Mouse (Mus musculus) neural tube, embryonic 12.5 days (tissue): ENCODE data around the gene Rasgrp3. TPM values are rescaled to one million over a fixed set of nuclear protein-coding genes. Genes with fewer than 3 reads are reported as not detected.
A peak's percentile ranks its signal among the peaks of the same experiment; 100 is the strongest.

Experiments used
- ATAC-seq: fragments of 200-750 bp; cut with Nextera tagmentation; 2 replicates; pipeline ENCODE4 v1.8.0; 2017; ENCODE audit warnings: low read depth, mild to moderate bottlenecking, moderate TSS enrichment, moderate library complexity; ENCODE audit not compliant: low FRiP score
- H3K27ac ChIP-seq: fragments of 300-500 bp; sonication (generic); 2 replicates; pipeline ENCODE4 v1.5.1; 2016
- H3K27me3 ChIP-seq: fragments of 300-500 bp; sonication (generic); replicated peaks from 2 replicates; pipeline ENCODE4 v1.6.1; 2016; ENCODE audit warnings: mild to moderate bottlenecking
- H3K36me3 ChIP-seq: fragments of 300-500 bp; sonication (generic); 2 replicates; pipeline ENCODE4 v1.6.1; 2016; ENCODE audit warnings: mild to moderate bottlenecking
- H3K4me1 ChIP-seq: fragments of 300-500 bp; sonication (generic); 2 replicates; pipeline ENCODE4 v1.6.1; 2016
- H3K4me2 ChIP-seq: fragments of 300-500 bp; sonication (generic); replicated peaks from 2 replicates; pipeline ENCODE4 v1.6.1; 2016; ENCODE audit warnings: mild to moderate bottlenecking
- H3K4me3 ChIP-seq: fragments of 300-500 bp; sonication (generic); 2 replicates; pipeline ENCODE4 v1.5.1; 2016
- H3K9ac ChIP-seq: fragments of 300-500 bp; sonication (generic); 2 replicates; pipeline ENCODE4 v1.6.1; 2016; ENCODE audit warnings: mild to moderate bottlenecking
- H3K9me3 ChIP-seq: fragments of 300-500 bp; sonication (generic); 2 replicates; pipeline ENCODE4 v1.6.1; 2016; ENCODE audit warnings: mild to moderate bottlenecking
- WGBS: fragments of 180-500 bp; shearing (Covaris S2); methylation state at CpG from one replicate; pipeline ENCODE4 v1.1.7; 2016; 5-methylcytosine and 5-hydroxymethylcytosine counted together
- polyA plus RNA-seq: library from polyadenylated mRNA; unstranded; fragments of >200 nt; fragmentation: Nextera tagmentation; extraction: Ambion mirVana; gene quantifications from 2 replicates; pipeline ENCODE4 v1.2.1, GENCODE M21; 2016

The Rasgrp3 gene
- polyA plus RNA-seq, 1 experiment from 2014 or later = 9.1 TPM

- Histone ChIP-seq H3K9ac (no peak overlapping the region), H3K27ac (no peak overlapping the region), H3K4me2 (0 out of 2 replicates have a peak overlapping the region, but pooled peaks have one; percentile 36), H3K4me1 (peaks cover 8% of the 10 kb centered on the region; the same call in 1 of the 2 replicates), H3K9me3 (no peaks in the 10 kb centered on the region), H3K27me3 (no peaks in the 10 kb centered on the region), H3K36me3 (no peaks in the 10 kb centered on the region), H3K4me3 (no peak overlapping the region)
- no peak for ATAC-seq
- WGBS = 27% methylated on average over 9 of the region's 9 CpGs
These were observed 28.8 kb downstream of the Rasgrp3 start for GRCm38 (mm10) chr17:75464331-75464982.

GRCm38 (mm10) chr17:75464983-75465634 is 29.4 kb downstream of the Rasgrp3 start:
- Histone ChIP-seq H3K9ac (no peak overlapping the region), H3K4me3 (no peak overlapping the region), H3K27me3 (no peaks in the 10 kb centered on the region), H3K36me3 (no peaks in the 10 kb centered on the region), H3K9me3 (no peaks in the 10 kb centered on the region), H3K27ac (no peak overlapping the region), H3K4me1 (peaks cover 8% of the 10 kb centered on the region; the same call in 1 of the 2 replicates), H3K4me2 (peak overlapping the region; percentile 36)
- WGBS = 24% methylated on average over 15 of the region's 15 CpGs
- ATAC-seq = no peak

- Histone ChIP-seq H3K9me3 (no peaks in the 10 kb centered on the region), H3K36me3 (no peaks in the 10 kb centered on the region), H3K4me1 (peaks cover 8% of the 10 kb centered on the region; the same call in 1 of the 2 replicates), H3K27me3 (no peaks in the 10 kb centered on the region), H3K9ac (no peak overlapping the region), H3K4me2 (peak overlapping the region; percentile 36), H3K27ac (no peak overlapping the region), H3K4me3 (no peak overlapping the region)
- WGBS = 77% methylated on average over 14 of the region's 14 CpGs
- ATAC-seq = no peak
These were observed 29.9 kb downstream of the Rasgrp3 start for GRCm38 (mm10) chr17:75465635-75465997.

DNA sequence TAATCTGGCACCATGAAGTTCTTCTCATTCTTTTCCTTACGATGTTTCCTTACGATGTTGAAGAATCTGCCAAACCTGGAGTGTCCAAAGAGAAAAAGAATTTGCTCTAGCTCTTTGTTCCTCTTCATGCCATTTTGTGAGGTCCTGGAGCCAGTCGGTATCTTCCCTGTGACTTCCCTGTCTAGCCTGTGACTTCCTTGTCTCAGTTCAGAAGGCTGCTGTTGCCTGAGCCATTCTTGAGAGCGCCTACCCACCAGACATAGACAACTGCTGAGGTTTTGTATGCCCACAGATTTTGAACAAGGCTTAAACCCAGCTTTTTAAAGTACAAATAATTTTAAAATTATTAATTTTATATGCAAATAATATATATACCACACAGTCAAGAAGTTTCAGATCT is 31.3 kb downstream of the Rasgrp3 start:
- no peaks in the 10 kb centered on the region for H3K27me3 ChIP-seq
- 86% methylated on average over 4 of the region's 4 CpGs for WGBS
- no peak overlapping the region for H3K4me2 ChIP-seq
- no peak overlapping the region for H3K9ac ChIP-seq
- H3K27ac ChIP-seq = no peak overlapping the region
- peaks cover 8% of the 10 kb centered on the region; the same call in 1 of the 2 replicates for H3K4me1 ChIP-seq
- H3K9me3 ChIP-seq = no peaks in the 10 kb centered on the region
- ATAC-seq = no peak
- no peak overlapping the region for H3K4me3 ChIP-seq
- H3K36me3 ChIP-seq = no peaks in the 10 kb centered on the region

DNA sequence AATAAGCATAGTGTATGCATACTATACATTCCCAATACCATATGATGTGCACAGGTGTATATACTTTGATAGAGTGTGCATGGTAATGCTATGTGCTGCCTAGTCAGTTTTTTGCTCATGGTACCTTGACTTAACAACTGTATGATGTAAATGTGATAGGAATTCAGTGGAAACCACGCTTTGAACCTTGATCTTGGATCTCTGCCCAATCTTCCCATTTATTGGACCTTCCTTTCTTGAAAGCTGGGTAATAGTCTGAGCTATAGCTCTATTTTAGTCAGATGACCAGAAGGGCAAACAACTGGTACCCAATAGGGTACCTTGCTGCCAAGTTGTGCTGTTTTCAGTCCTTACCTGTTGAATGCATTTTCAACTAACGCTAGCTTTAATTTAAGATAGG is 31.8 kb downstream of the Rasgrp3 start:
- no peaks in the 10 kb centered on the region for H3K9me3 ChIP-seq
- no peak overlapping the region for H3K9ac ChIP-seq
- peaks cover 8% of the 10 kb centered on the region; the same call in 1 of the 2 replicates for H3K4me1 ChIP-seq
- H3K36me3 ChIP-seq = no peaks in the 10 kb centered on the region
- no peak overlapping the region for H3K4me2 ChIP-seq
- no peak for ATAC-seq
- no peaks in the 10 kb centered on the region for H3K27me3 ChIP-seq
- WGBS = 92% methylated on average over 2 of the region's 2 CpGs
- H3K27ac ChIP-seq = no peak overlapping the region
- H3K4me3 ChIP-seq = no peak overlapping the region

DNA sequence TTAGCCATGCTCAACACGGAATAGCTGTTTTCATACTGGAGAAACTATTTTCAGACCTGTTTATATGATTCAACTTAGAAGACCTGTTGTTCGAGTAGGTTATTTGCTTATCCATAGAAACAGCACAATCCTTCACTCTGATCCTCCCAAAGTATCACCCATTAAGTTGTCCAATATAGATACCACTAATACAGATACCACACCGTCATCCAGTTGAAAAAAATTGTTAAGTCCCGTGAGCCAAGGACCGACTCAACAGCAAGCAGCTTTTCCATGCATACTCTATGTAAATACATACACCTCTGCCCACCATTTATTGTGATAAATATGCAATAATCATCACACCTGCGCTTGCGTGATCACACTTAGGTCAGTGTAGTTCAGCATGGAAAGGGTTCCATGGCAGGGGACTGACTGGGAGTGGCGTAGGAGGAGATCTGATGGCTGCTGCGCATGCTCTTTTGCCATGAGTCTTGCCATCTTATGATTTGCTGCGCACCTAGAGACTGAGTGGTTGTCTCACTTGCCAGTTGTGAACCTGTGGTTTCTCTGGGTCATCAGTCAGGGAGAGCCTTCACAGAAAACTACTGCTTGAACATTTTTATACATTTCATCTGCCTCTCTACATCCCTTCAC is 32.9 kb downstream of the Rasgrp3 start:
- H3K9me3 ChIP-seq = no peaks in the 10 kb centered on the region
- 91% methylated on average over 10 of the region's 10 CpGs for WGBS
- no peak overlapping the region for H3K9ac ChIP-seq

DNA sequence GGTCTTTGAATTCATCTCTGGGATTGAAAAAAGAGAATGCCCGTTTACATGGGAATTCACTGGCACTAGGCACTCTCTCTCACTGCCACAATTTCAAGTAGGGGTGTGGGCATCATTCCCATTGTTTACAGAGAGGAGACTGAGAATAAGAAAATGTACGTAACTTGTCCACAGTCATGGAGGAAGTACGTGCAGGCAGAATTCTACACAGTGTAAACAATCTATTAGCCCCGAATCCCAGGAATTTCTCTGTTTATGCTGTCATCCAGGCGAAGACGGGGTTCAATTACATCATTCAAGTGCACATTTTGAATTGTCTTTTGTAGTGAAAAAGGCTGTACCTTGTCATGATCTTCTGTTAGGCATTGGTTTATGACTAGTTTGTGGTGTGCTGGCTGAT is 34.6 kb downstream of the Rasgrp3 start:
- no peak overlapping the region for H3K4me3 ChIP-seq
- WGBS = 80% methylated on average over 6 of the region's 6 CpGs
- no peak for ATAC-seq

More for the DNA sequence above, 32.9 kb downstream of the Rasgrp3 start:
- Histone ChIP-seq H3K27ac (no peak overlapping the region), H3K4me1 (peaks cover 8% of the 10 kb centered on the region; the same call in 1 of the 2 replicates), H3K4me3 (no peak overlapping the region), H3K27me3 (no peaks in the 10 kb centered on the region), H3K36me3 (no peaks in the 10 kb centered on the region), H3K4me2 (no peak overlapping the region)
- ATAC-seq = no peak

DNA sequence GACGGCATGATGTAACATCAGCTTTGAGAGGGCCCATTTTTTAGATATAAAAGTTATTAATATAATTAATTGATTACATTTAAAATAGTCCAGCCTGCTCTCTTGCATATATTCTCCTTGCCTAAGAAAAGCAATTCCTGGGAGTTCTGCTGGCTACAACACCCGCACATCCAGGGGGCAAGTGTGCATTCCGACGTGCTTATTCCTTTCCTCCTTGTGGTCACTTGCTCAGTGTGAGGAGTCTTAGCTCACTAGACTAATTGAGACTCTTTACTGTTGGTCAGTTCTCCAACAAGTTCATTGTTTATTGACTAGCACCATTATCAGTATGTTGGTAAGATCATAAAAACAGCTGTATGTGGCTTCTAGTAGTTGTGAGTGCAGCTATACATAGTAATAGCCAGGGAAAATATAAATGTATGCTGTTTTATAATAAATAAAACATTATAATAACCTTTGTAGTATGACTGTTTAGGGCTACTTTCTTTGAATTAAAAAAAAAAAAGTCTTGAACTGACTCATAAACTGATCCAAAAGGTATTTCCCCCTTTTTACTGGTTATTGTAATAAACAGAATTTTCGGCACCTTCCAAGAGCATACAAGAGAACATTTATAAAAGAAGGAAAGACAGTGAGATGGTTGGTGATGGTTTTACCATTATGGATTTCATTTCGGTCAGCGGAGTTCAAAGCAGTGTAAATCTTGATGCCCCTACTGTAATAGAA is 35.4 kb downstream of the Rasgrp3 start:
- Histone ChIP-seq H3K27me3 (no peaks in the 10 kb centered on the region), H3K4me1 (no peaks in the 10 kb centered on the region), H3K9ac (no peak overlapping the region), H3K9me3 (no peaks in the 10 kb centered on the region), H3K27ac (no peak overlapping the region), H3K36me3 (no peaks in the 10 kb centered on the region), H3K4me2 (no peak overlapping the region), H3K4me3 (no peak overlapping the region)
- ATAC-seq = no peak
- WGBS = 89% methylated on average over 7 of the region's 7 CpGs

More for the DNA sequence above, 34.6 kb downstream of the Rasgrp3 start:
- H3K4me1 ChIP-seq = no peaks in the 10 kb centered on the region
- no peaks in the 10 kb centered on the region for H3K36me3 ChIP-seq
- no peaks in the 10 kb centered on the region for H3K9me3 ChIP-seq
- H3K27me3 ChIP-seq = no peaks in the 10 kb centered on the region
- no peak overlapping the region for H3K9ac ChIP-seq
- H3K4me2 ChIP-seq = no peak overlapping the region
- no peak overlapping the region for H3K27ac ChIP-seq

- Histone ChIP-seq H3K4me3 (no peak overlapping the region), H3K36me3 (no peaks in the 10 kb centered on the region), H3K9me3 (no peaks in the 10 kb centered on the region), H3K27me3 (no peaks in the 10 kb centered on the region), H3K4me2 (no peak overlapping the region), H3K27ac (no peak overlapping the region), H3K9ac (no peak overlapping the region), H3K4me1 (no peaks in the 10 kb centered on the region)
- ATAC-seq = peak; percentile 66; the same call in 1 of the 2 replicates
- WGBS = 64% methylated on average over 6 of the region's 6 CpGs
These were observed 36.1 kb downstream of the Rasgrp3 start for GRCm38 (mm10) chr17:75471644-75472253.

GRCm38 (mm10) chr17:75472379-75472778 is 36.7 kb downstream of the Rasgrp3 start:
- no peak overlapping the region for H3K4me2 ChIP-seq

DNA sequence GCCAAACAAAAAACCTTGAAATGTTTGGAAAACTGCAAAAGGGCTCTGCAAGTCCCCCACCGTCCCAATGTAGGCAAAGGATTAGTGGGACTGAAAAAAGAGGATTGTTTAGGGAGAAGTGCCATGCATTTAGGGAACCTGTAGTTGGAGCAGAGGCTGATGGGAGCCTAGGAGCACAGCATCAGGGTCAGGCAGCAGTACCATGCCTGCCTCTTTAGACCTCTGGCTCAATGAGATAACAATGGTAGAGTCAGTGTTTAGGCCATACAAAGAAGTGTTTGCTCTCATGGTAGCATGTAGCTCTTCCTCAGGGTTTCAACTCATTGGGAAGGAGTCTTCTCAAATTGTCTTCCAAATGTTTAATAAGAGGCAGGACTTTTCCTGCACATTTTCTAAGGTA is 40.3 kb downstream of the Rasgrp3 start:
- H3K4me1 ChIP-seq = no peaks in the 10 kb centered on the region
- H3K27me3 ChIP-seq = no peaks in the 10 kb centered on the region
- no peaks in the 10 kb centered on the region for H3K36me3 ChIP-seq
- no peak overlapping the region for H3K9ac ChIP-seq
- H3K4me2 ChIP-seq = no peak overlapping the region
- WGBS = 86% methylated on average over 1 of the region's 1 CpGs
- H3K27ac ChIP-seq = no peak overlapping the region
- no peaks in the 10 kb centered on the region for H3K9me3 ChIP-seq
- no peak for ATAC-seq
- no peak overlapping the region for H3K4me3 ChIP-seq

More at GRCm38 (mm10) chr17:75472379-75472778, 36.7 kb downstream of the Rasgrp3 start:
- Histone ChIP-seq H3K36me3 (no peaks in the 10 kb centered on the region), H3K9me3 (no peaks in the 10 kb centered on the region), H3K27me3 (no peaks in the 10 kb centered on the region), H3K4me3 (no peak overlapping the region), H3K27ac (no peak overlapping the region), H3K9ac (no peak overlapping the region), H3K4me1 (no peaks in the 10 kb centered on the region)
- no peak for ATAC-seq
- WGBS = 90% methylated on average over 2 of the region's 2 CpGs
